ENCODE assay signal across 8 mouse cellular contexts in genomic region chr17:70397220-70397619, GRCm38 (mm10).
DNase-seq lines count a peak whose midpoint lies in the region; ATAC-seq and TF ChIP-seq lines count a peak whose summit lies in the region.

No protein-coding gene starts in this region.

- WGBS in cerebellum, adult 2 months = 12% methylated on average over 3 of the region's 3 CpGs
- 12% methylated on average over 3 of the region's 3 CpGs for WGBS in embryonic facial prominence, embryonic 13.5 days
- WGBS in limb, embryonic 14.5 days = 18% methylated on average over 3 of the region's 3 CpGs

- DNase-seq in cerebellum, adult 2 months = peak; percentile 20 to 21
- no peak for DNase-seq in cerebellum, adult 11-12 months
- DNase-seq in 3T3-L1 (ENCODE audit: low read depth, low spot score) = peak; percentile 8
- DNase-seq in limb, embryonic 14.5 days (ENCODE audit: low spot score) = peak; percentile 92
- DNase-seq in thymus, postnatal 0 days (ENCODE audit: low spot score) = no peak
- no peak for DNase-seq in left cerebral cortex, adult 8-10 months (ENCODE audit: low spot score in 2 of 2)
- DNase-seq in B cell, adult 2 months = no peak

- no peak for ATAC-seq in embryonic facial prominence, embryonic 13.5 days (ENCODE audit: insufficient number of reproducible peaks, insufficient read depth, low FRiP score, low TSS enrichment, low read depth)
- peak; percentile 93 for ATAC-seq in limb, embryonic 14.5 days (ENCODE audit: low FRiP score, low read depth)

- no peaks in the 10 kb centered on the region for H3K9me3 ChIP-seq in embryonic facial prominence, embryonic 13.5 days
- no peaks in the 10 kb centered on the region for H3K9me3 ChIP-seq in limb, embryonic 14.5 days (ENCODE audit: control insufficient read depth, low read length)

- no peak for TF ChIP-seq CTCF in cerebellum, adult 2 months (IDR thresholded peaks at IDR 0.05; ENCODE audit: borderline replicate concordance, insufficient read depth, low read depth, low read length)

- no peaks in the 10 kb centered on the region for H3K36me3 ChIP-seq in embryonic facial prominence, embryonic 13.5 days
- no peaks in the 10 kb centered on the region for H3K36me3 ChIP-seq in limb, embryonic 14.5 days (ENCODE audit: control insufficient read depth, insufficient read depth, low read length)

- no peak overlapping the region for H3K9ac ChIP-seq in embryonic facial prominence, embryonic 13.5 days
- H3K9ac ChIP-seq in limb, embryonic 14.5 days (ENCODE audit: low read depth, low read length, severe bottlenecking) = no peak overlapping the region

- no peak for TF ChIP-seq POLR2A in cerebellum, adult 2 months (IDR thresholded peaks at IDR 0.05; ENCODE audit: borderline replicate concordance, insufficient read depth, low read length)
- TF ChIP-seq POLR2A in limb, embryonic 14.5 days (IDR thresholded peaks at IDR 0.05; ENCODE audit: borderline replicate concordance, extremely low read depth, insufficient read depth, insufficient read length) = no peak

- no peaks in the 10 kb centered on the region; the same call in 1 of the 2 replicates for H3K4me1 ChIP-seq in cerebellum, adult 2 months (ENCODE audit: control insufficient read depth, insufficient read depth, low read length)
- H3K4me1 ChIP-seq in embryonic facial prominence, embryonic 13.5 days = peaks cover 8% of the 10 kb centered on the region; the same call in 1 of the 2 replicates
- peaks cover 15% of the 10 kb centered on the region for H3K4me1 ChIP-seq in limb, embryonic 14.5 days (ENCODE audit: control insufficient read depth, insufficient read depth, low read length)

- H3K4me3 ChIP-seq in cerebellum, adult 2 months (replicated peaks; ENCODE audit: insufficient read depth, low read depth, low read length) = no peak overlapping the region
- no peak overlapping the region for H3K4me3 ChIP-seq in embryonic facial prominence, embryonic 13.5 days
- H3K4me3 ChIP-seq in limb, embryonic 14.5 days (replicated peaks; ENCODE audit: low read length) = no peak overlapping the region

- H3K4me2 ChIP-seq in embryonic facial prominence, embryonic 13.5 days = peak overlapping the region; percentile 31
- H3K4me2 ChIP-seq in limb, embryonic 14.5 days (replicated peaks; ENCODE audit: low read depth, low read length, severe bottlenecking) = 0 out of 2 replicates have a peak overlapping the region, but pooled peaks have one; percentile 20

- no peaks in the 10 kb centered on the region for H3K27me3 ChIP-seq in cerebellum, adult 2 months (ENCODE audit: control insufficient read depth, insufficient read depth, low read length)
- no peaks in the 10 kb centered on the region for H3K27me3 ChIP-seq in embryonic facial prominence, embryonic 13.5 days
- no peaks in the 10 kb centered on the region for H3K27me3 ChIP-seq in limb, embryonic 14.5 days (ENCODE audit: control insufficient read depth, insufficient read depth, low read length)

- no peak overlapping the region for H3K27ac ChIP-seq in cerebellum, adult 2 months (ENCODE audit: insufficient read depth, low read length)
- H3K27ac ChIP-seq in embryonic facial prominence, embryonic 13.5 days = no peak overlapping the region
- no peak overlapping the region for H3K27ac ChIP-seq in limb, embryonic 14.5 days (replicated peaks; ENCODE audit: low read depth, low read length)

Comparison
In these comparisons a context has a peak if more than half of its experiments do, and no peak if none do; other contexts are left out.
1. DNase-seq: peak in cerebellum, adult 2 months (2 of 2), 3T3-L1 (single experiment) and limb, embryonic 14.5 days (single experiment); none in cerebellum, adult 11-12 months (single experiment), thymus, postnatal 0 days (single experiment), left cerebral cortex, adult 8-10 months (0 of 2) and B cell, adult 2 months (0 of 2).